Mouse (Mus musculus): ENCODE measurements at regions not wholly inside any gene's neighbourhood (a gene's known extent, or its start where the extent isn't known, plus 50 kb on each side); places are given as distances from the start of the nearest gene placed in this dataset.

DNA sequence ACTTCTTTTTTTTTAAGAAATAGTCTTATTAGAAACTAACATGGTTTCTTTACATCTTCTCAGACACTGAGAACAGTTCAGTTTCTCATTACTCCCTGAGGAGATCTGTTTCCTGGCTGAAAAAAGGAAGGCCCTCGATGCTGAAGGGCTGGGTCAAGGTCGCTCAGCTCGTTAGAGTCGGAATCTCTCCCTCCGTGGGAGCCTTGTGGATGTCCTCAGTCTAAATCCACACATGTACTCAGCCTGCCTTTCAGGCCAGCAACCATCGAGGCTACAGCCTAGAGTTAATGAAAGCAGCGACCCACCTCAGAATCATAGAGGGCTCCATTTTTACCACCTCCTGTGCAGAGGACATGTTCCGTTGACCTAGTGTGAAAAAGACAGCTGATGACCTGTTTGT is 190.2 kb upstream of the Hnrnpa3 start:
- no peak for DNase-seq

GRCm38 (mm10) chr2:75469958-75470687 is 188.9 kb upstream of the Hnrnpa3 start:
- intact Hi-C loops (cut with DNase I), result no loop called here
- peak in 1 of 2 experiments; percentile 19 for DNase-seq

More for the DNA sequence above, 190.2 kb upstream of the Hnrnpa3 start:
- intact Hi-C loops (cut with DNase I), result no loop called here

- no peak for DNase-seq
- intact Hi-C loops (cut with DNase I), result no loop called here
Measured at GRCm38 (mm10) chr2:75470688-75471054, 188.4 kb upstream of the Hnrnpa3 start.

- intact Hi-C loops (cut with DNase I), result no loop called here
- DNase-seq, result no peak
Measured at GRCm38 (mm10) chr2:75472489-75472888, 186.6 kb upstream of the Hnrnpa3 start.

DNA sequence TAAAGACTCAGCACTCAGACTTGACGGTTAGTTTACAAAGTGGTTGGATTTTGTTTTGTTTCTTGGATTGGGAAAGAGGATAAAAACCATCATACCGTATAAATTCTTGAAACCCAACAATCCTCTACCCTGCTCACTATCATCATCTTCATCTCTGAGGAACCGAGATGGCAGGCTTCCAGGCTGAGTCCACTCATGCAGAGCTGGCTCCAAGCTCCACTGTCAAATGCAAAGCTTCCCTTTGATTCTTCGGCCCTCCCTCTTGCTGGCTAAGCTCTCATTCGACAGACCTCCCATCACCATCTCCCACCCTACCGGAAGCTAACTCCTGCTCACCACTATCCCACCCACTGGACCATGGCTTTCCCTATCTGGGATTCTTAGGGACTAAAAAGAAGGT is 184.6 kb upstream of the Hnrnpa3 start:
- intact Hi-C loops (cut with DNase I), result no loop called here

DNA sequence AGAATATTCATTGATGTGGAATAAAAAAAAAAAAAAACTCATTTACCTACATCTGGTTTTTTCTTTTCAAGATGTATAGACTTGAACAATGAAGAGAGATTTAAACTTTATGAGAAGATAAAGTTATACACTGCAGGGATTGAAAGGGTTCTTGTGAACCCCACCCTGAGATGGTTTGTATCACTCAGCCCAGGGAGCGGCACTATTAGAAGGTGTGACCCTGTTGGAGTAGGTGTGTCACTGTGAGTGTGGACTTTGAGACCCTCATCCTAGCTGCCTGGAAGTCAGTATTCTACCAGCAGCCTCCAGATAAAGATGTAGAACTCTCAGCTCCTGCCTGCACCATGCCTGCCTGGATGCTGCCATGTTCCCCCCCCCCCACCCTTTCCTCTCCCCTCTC is 182.7 kb upstream of the Hnrnpa3 start:
- intact Hi-C loops (cut with DNase I), result no loop called here
- DNase-seq, result no peak

More for the DNA sequence above, 184.6 kb upstream of the Hnrnpa3 start:
- no peak for DNase-seq

GRCm38 (mm10) chr2:75477076-75477475 is 182.0 kb upstream of the Hnrnpa3 start:
- intact Hi-C loops (cut with DNase I), result no loop called here

DNA sequence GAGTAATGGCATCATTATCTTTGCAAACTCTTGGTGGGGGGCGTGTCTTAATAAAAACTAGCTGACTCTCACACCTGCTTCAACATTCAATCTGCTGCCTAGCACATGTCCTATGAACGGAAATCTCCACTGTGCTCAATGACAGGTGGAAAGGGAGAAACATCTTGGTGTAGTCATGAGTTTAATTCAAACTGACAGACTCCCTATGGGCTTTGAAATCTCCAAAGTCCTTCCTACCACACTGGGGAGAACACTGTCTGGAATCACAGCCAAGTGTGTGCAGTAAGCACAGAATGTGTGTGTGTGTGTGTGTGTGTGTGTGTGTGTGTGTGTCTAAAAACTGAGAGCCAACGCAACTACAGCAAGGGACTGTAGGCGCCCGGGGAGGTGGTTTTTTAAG is 179.5 kb upstream of the Hnrnpa3 start:
- intact Hi-C loops (cut with DNase I), result no loop called here
- DNase-seq, result no peak

More at GRCm38 (mm10) chr2:75477076-75477475, 182.0 kb upstream of the Hnrnpa3 start:
- DNase-seq, result no peak

GRCm38 (mm10) chr2:75481863-75482262 is 177.2 kb upstream of the Hnrnpa3 start:
- intact Hi-C loops (cut with DNase I), result no loop called here
- DNase-seq, result no peak

DNA sequence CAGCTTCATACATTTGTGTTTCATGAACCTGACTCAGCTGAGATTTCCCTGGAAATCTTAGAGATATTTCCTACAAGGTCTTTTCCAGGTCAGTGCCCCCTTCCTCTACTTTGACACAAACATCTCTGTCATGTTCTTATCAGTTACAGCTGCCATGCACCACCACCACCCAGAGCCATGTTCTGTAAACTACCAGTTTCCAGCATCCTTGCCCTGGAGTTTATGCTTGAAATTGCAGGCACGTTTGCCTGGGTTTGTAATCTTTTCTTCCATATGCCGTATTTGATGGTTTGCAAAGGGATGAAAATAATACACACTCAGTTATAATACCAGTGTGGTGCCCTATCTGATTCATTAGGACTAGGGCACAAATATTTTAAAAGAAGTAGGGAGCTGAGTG is 176.6 kb upstream of the Hnrnpa3 start:
- intact Hi-C loops (cut with DNase I), result no loop called here
- no peak for DNase-seq

GRCm38 (mm10) chr2:75484951-75485350 is 174.1 kb upstream of the Hnrnpa3 start:
- DNase-seq, result no peak
- intact Hi-C loops (cut with DNase I), result no loop called here

DNA sequence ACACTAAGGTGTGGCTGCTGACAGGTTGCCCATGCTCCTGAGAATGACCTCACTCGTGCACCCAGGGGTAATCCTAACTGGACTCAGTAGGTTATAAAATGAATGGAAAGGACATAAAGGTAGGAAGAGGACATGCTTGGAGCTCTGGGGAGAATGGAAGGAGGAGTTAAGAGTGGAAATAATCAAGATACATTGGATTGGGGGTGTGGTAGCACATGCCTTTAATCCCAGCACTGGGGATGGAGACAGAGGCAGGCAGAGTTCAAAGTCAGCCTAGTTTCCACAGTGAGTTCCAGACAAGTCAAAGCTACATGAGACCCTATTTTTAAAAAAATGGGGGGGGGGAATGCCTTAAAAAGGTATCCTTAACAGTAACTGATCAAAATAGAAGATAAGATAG is 167.9 kb upstream of the Hnrnpa3 start:
- intact Hi-C loops (cut with DNase I), result no loop called here
- DNase-seq, result no peak

- no peak for DNase-seq
- intact Hi-C loops (cut with DNase I), result no loop called here
Measured at GRCm38 (mm10) chr2:75491789-75492500, 167.1 kb upstream of the Hnrnpa3 start.

GRCm38 (mm10) chr2:75492501-75492898 is 166.6 kb upstream of the Hnrnpa3 start:
- intact Hi-C loops (cut with DNase I), result no loop called here
- no peak for DNase-seq

- intact Hi-C loops (cut with DNase I), result no loop called here
Measured at GRCm38 (mm10) chr2:75496606-75497240, 162.3 kb upstream of the Hnrnpa3 start.

DNA sequence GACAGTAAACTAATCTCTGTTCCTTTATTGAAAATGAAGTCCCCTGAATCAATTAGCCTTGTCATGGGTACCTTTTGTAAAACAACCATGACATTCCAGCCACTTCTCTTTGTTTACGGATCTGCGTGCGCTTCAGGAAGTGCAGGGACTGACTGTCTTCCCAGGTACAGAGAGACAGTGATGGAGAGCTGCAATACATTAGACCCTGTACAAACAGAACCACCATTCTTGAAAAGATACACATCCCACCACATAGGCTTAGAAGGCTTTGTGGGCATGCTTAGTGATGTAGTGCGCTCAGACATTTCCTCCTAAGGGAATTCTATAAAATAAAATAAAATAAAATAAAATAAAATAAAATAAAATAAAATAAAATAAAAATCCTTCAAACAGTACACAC is 148.8 kb upstream of the Hnrnpa3 start:
- intact Hi-C loops (cut with DNase I), result no loop called here
- DNase-seq, result no peak

More at GRCm38 (mm10) chr2:75496606-75497240, 162.3 kb upstream of the Hnrnpa3 start:
- DNase-seq, result no peak

- DNase-seq, result no peak
- intact Hi-C loops (cut with DNase I), result no loop called here
Measured at GRCm38 (mm10) chr2:75512422-75513170, 146.5 kb upstream of the Hnrnpa3 start.

GRCm38 (mm10) chr2:75514171-75514570 is 144.9 kb upstream of the Hnrnpa3 start:
- DNase-seq, result no peak
- intact Hi-C loops (cut with DNase I), result no loop called here

DNA sequence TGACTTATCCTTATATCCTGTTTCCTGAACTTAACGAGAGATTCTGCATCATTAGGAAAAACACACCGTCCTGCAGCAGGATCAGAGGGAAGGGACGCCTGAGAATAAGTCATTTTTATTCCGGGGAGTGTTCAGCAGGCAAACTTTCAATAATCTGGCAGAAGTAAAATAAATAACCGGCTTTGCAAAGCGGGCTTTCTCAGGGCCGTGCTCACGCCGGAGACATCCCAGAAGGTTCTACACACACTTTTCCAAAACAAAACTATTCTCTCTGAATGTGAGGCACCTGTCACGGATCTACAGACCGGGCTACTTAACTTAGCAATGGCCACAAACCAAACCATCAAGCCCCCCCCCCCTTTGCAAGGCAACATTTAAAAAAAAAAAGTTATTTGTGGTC is 142.8 kb upstream of the Hnrnpa3 start:
- no peak for DNase-seq
- intact Hi-C loops (cut with DNase I), result no loop called here

- intact Hi-C loops (cut with DNase I), result no loop called here
- DNase-seq, result no peak
Measured at GRCm38 (mm10) chr2:75517096-75517495, 142.0 kb upstream of the Hnrnpa3 start.

DNA sequence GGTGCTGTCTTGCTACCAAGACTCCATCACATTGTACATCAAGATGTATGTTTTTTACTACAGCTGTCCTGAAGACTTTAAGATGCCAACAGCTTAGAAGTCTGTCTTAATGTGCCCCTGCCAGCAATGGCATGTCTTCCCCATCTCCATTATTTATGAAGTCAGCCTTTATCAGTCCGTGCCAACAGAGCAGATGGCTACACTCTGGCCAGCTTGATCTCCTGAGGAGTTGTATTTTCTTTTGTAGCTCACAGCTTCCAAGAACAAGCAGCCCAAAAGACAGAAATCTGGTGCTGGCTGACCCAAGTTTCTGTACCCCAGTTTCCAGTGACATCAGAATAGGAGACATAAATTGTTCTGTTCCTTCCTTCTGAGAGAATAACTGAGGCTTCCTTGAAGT is 140.5 kb upstream of the Hnrnpa3 start:
- intact Hi-C loops (cut with DNase I), result no loop called here
- DNase-seq, result no peak
